Mouse (Mus musculus) kidney, embryonic 16.5 days (tissue): Measurements from ENCODE around the gene Dgki. TPM values are rescaled to one million over a fixed set of nuclear protein-coding genes. Genes with fewer than 3 reads are reported as not detected.

ENCODE experiments used
- ATAC-seq: fragments of 200-750 bp; cut with Nextera tagmentation; 2 replicates; pipeline ENCODE4 v1.8.0; 2017; ENCODE audit warnings: moderate TSS enrichment; ENCODE audit not compliant: low FRiP score, low TSS enrichment
- H3K27ac ChIP-seq: fragments of 300-500 bp; sonication (generic); 2 replicates; pipeline ENCODE4 v1.5.1; 2014; ENCODE audit warnings: low read length
- H3K27me3 ChIP-seq: fragments of 300-500 bp; sonication (generic); 2 replicates; pipeline ENCODE4 v1.6.1; 2014; ENCODE audit warnings: low read length, control low read depth, mixed read lengths; ENCODE audit not compliant: insufficient read depth
- H3K36me3 ChIP-seq: fragments of 300-500 bp; sonication (generic); 2 replicates; pipeline ENCODE4 v1.6.1; 2014; ENCODE audit warnings: low read length, control low read depth, mixed read lengths; ENCODE audit not compliant: insufficient read depth
- H3K4me1 ChIP-seq: fragments of 300-500 bp; sonication (generic); 2 replicates; pipeline ENCODE4 v1.6.1; 2014; ENCODE audit warnings: low read length, control low read depth, mixed read lengths; ENCODE audit not compliant: insufficient read depth
- H3K4me2 ChIP-seq: fragments of 300-500 bp; sonication (generic); replicated peaks from 2 replicates; pipeline ENCODE4 v1.6.1; 2014; ENCODE audit warnings: low read depth, low read length
- H3K4me3 ChIP-seq: fragments of 300-500 bp; sonication (generic); 2 replicates; pipeline ENCODE4 v1.5.1; 2014; ENCODE audit warnings: mild to moderate bottlenecking, low read length
- H3K9ac ChIP-seq: fragments of 300-500 bp; sonication (generic); replicated peaks from 2 replicates; pipeline ENCODE4 v1.6.1; 2014; ENCODE audit warnings: low read length
- H3K9me3 ChIP-seq: fragments of 300-500 bp; sonication (generic); 2 replicates; pipeline ENCODE4 v1.6.1; 2016; ENCODE audit warnings: low read length, control low read depth
- WGBS: fragments of 180-500 bp; shearing (Covaris S2); extraction: QIAGEN DNeasy Blood & Tissue Kit; methylation state at CpG from one replicate; pipeline ENCODE4 v1.1.7; 2014; 5-methylcytosine and 5-hydroxymethylcytosine counted together
- polyA plus RNA-seq: library from polyadenylated mRNA; unstranded; fragments of >200 nt; fragmentation: Nextera tagmentation; extraction: Ambion mirVana; gene quantifications from 2 replicates; pipeline ENCODE4 v1.2.1, GENCODE M21; 2015

The Dgki gene
- polyA plus RNA-seq, 1 experiment from 2014 or later: 0.74 TPM

DNA sequence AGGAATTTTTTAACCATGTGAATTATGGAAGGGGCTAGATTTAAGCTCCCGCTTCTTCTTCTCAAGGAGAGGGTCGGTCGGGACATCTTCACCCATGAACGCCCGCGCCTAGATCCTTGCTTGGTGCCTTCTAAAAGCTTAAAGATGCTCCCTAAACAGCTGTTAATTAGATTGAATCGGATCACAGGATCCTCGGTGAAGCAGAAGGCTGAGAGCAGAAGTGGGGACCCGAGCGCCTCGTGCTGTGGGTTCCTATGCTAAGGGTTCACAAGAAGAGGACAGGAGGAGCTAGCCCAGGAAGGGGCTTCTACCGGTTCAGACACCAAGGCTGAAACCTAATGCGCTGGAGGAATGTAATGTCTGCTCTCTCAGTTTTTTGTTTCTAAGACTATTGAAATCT, 508 bp upstream of the Dgki start:
- H3K9ac ChIP-seq: no peak overlapping the region; the same call in 1 of the 2 replicates
- no peaks in the 10 kb centered on the region; the same call in 1 of the 2 replicates for H3K9me3 ChIP-seq
- H3K27me3 ChIP-seq: peaks cover 48% of the 10 kb centered on the region
- no peak overlapping the region for H3K27ac ChIP-seq
- no peak for ATAC-seq
- H3K4me2 ChIP-seq: peak overlapping the region; percentile 99
- H3K4me3 ChIP-seq: peak overlapping the region; percentile 61; the same call in 1 of the 2 replicates
- peaks cover 18% of the 10 kb centered on the region for H3K4me1 ChIP-seq
- WGBS: 4% methylated on average over 13 of the region's 13 CpGs
- H3K36me3 ChIP-seq: no peaks in the 10 kb centered on the region

GRCm38 (mm10) chr6:37298982-37299381, 1.0 kb downstream of the Dgki start:
- peaks cover 18% of the 10 kb centered on the region for H3K4me1 ChIP-seq
- WGBS: 26% methylated on average over 4 of the region's 4 CpGs
- H3K9ac ChIP-seq: no peak overlapping the region
- peaks cover 48% of the 10 kb centered on the region for H3K27me3 ChIP-seq
- H3K4me2 ChIP-seq: peak overlapping the region; percentile 99
- no peaks in the 10 kb centered on the region for H3K36me3 ChIP-seq
- H3K4me3 ChIP-seq: peak overlapping the region; percentile 61
- no peaks in the 10 kb centered on the region for H3K9me3 ChIP-seq
- H3K27ac ChIP-seq: no peak overlapping the region
- ATAC-seq: 0 out of 2 replicates have a peak, but pooled peaks have one; percentile 25

DNA sequence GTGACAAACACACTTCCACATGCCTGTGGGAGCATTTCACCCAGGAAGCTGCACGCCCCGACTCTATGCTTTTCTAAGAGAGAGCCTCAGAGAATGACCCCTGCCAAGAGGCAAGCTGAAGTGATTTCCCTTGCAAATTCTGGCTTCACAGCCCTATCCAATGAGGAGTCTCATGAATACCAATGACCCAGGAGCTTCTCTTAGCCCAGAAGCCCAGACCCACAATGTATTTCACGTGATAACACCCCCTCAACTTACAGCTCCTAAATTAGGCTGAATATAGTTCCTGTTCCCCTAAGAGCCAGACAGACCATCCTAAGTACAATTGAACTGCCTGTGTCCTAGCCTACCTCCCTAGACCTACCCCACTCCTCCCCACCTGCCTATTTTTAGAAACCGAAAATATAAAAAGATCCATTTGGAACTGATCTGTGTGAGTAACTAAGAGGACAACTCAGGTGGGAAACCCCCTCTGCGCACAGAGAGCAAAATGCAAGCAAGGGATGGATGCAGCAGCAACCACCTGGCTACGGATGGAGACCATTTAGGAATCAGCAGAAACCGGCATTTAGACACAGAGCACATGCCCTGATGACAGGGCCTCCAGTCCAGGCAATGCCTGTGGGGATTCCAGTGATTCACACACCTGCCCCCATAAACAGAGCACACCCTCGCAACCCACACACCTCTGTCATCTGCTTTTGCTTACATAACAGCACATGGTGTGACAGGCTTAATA, 2.1 kb downstream of the Dgki start:
- peaks cover 18% of the 10 kb centered on the region for H3K4me1 ChIP-seq
- WGBS: 57% methylated on average over 8 of the region's 8 CpGs
- ATAC-seq: no peak
- peaks cover 44% of the 10 kb centered on the region for H3K27me3 ChIP-seq
- H3K36me3 ChIP-seq: no peaks in the 10 kb centered on the region
- no peak overlapping the region for H3K9ac ChIP-seq
- H3K9me3 ChIP-seq: no peaks in the 10 kb centered on the region
- H3K4me3 ChIP-seq: no peak overlapping the region
- no peak overlapping the region for H3K27ac ChIP-seq
- no peak overlapping the region for H3K4me2 ChIP-seq

- no peak for ATAC-seq
- H3K9ac ChIP-seq: no peak overlapping the region
- H3K27ac ChIP-seq: no peak overlapping the region
- H3K27me3 ChIP-seq: peaks cover 3% of the 10 kb centered on the region
- H3K9me3 ChIP-seq: no peaks in the 10 kb centered on the region
- no peaks in the 10 kb centered on the region for H3K4me1 ChIP-seq
- H3K4me3 ChIP-seq: no peak overlapping the region
- 77% methylated on average over 2 of the region's 2 CpGs for WGBS
- no peaks in the 10 kb centered on the region for H3K36me3 ChIP-seq
- no peak overlapping the region for H3K4me2 ChIP-seq
Measured at GRCm38 (mm10) chr6:37292068-37292467, 7.9 kb downstream of the Dgki start.

DNA sequence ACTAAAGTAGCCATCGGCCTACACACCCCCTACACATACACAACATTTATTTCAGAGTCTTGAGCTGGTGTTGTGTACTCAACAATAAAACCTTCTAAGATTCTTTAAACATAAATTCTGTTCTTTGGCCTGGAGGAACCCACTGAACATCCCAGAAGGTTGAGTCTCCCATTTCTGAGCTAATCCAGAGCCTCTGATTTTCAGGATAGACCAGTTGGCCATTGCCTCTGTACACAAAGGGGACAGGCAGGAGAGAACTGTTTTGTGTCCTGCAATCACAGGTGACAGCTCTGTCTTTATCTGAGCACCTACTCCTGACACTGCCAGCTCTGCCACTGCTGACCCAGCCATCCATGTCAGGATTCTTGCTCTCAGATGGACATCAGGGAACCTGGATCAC, 8.8 kb downstream of the Dgki start:
- WGBS: 96% methylated on average over 1 of the region's 1 CpGs

GRCm38 (mm10) chr6:37290691-37291090, 9.3 kb downstream of the Dgki start:
- Histone ChIP-seq H3K36me3 (no peaks in the 10 kb centered on the region), H3K4me1 (no peaks in the 10 kb centered on the region), H3K9me3 (no peaks in the 10 kb centered on the region), H3K4me2 (no peak overlapping the region), H3K27me3 (no peaks in the 10 kb centered on the region), H3K27ac (no peak overlapping the region), H3K4me3 (no peak overlapping the region), H3K9ac (no peak overlapping the region)
- WGBS: 92% methylated on average over 3 of the region's 3 CpGs
- no peak for ATAC-seq

More for the DNA sequence above, 8.8 kb downstream of the Dgki start:
- Histone ChIP-seq H3K27ac (no peak overlapping the region), H3K4me1 (no peaks in the 10 kb centered on the region), H3K4me3 (no peak overlapping the region), H3K4me2 (no peak overlapping the region), H3K9me3 (no peaks in the 10 kb centered on the region), H3K9ac (no peak overlapping the region), H3K36me3 (no peaks in the 10 kb centered on the region), H3K27me3 (no peaks in the 10 kb centered on the region)
- no peak for ATAC-seq

DNA sequence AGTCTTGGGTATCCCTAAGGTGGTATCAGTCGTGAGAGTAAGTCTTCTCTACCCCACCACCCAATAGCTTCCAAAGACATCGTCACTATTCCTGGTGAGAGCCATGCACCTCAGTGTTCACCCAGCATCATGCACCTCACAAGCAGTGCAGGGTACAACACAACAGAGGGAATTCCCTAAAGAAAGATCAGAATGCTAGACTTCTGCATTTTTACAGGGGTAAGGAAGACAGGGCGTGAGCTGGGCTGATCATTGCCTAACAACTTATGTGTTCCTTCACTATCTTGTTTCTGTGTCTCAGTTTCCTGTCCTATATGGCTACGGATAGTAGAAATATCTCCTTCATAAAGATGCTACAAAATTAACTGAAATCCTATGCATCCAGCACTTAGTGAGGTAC, 13.8 kb downstream of the Dgki start:
- Histone ChIP-seq H3K27me3 (no peaks in the 10 kb centered on the region), H3K4me3 (no peak overlapping the region), H3K4me2 (no peak overlapping the region), H3K27ac (no peak overlapping the region), H3K4me1 (no peaks in the 10 kb centered on the region), H3K9me3 (no peaks in the 10 kb centered on the region), H3K9ac (no peak overlapping the region), H3K36me3 (no peaks in the 10 kb centered on the region)
- 90% methylated on average over 4 of the region's 4 CpGs for WGBS
- no peak for ATAC-seq

DNA sequence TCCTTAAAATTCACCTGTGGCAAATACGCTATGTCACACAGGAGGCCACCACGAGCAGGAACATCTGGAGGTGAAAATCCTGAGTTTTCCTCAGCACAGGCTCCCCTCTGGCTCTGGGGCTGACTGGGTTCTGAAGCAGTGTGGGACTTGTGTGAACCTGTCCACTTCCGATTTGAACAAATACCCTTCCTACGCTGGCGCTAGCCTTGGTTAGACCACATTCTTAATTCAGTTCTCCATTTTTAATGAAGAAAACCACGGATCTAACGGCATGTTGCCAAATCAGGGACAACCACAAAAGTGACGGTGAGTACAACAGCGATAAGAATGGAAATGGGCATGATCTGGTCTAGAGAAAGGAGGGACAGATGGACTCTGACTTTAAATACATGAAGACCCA, 15.1 kb downstream of the Dgki start:
- Histone ChIP-seq H3K9me3 (no peaks in the 10 kb centered on the region), H3K36me3 (no peaks in the 10 kb centered on the region), H3K4me1 (no peaks in the 10 kb centered on the region), H3K4me2 (no peak overlapping the region), H3K9ac (no peak overlapping the region), H3K27ac (no peak overlapping the region), H3K4me3 (no peak overlapping the region), H3K27me3 (no peaks in the 10 kb centered on the region)
- WGBS: 93% methylated on average over 9 of the region's 9 CpGs
- no peak for ATAC-seq

DNA sequence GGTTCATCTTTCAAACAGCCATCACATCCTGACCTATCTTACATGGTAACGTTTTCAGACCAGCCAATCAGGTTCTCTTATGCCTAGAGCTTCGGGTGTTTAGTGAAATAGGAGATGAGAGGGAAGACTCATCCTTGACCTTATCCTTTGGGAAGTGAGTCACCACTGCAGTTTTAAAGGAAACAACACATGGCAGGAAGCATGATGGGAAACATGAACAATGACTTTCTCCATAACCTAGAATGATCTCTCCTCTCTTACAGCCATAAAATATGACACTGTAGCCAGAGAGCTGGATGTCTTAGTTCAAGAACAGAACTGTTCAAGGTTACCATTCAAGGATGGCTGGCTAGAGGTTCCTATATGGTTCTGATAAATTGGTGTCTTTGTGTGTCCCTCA, 16.6 kb downstream of the Dgki start:
- ATAC-seq: no peak
- no peaks in the 10 kb centered on the region for H3K9me3 ChIP-seq
- no peaks in the 10 kb centered on the region for H3K4me1 ChIP-seq
- no peak overlapping the region for H3K27ac ChIP-seq
- H3K27me3 ChIP-seq: no peaks in the 10 kb centered on the region
- WGBS: 24% methylated on average over 2 of the region's 2 CpGs
- H3K4me3 ChIP-seq: no peak overlapping the region
- no peaks in the 10 kb centered on the region for H3K36me3 ChIP-seq
- H3K9ac ChIP-seq: no peak overlapping the region
- H3K4me2 ChIP-seq: no peak overlapping the region

GRCm38 (mm10) chr6:37282659-37283058, 17.3 kb downstream of the Dgki start:
- Histone ChIP-seq H3K27me3 (no peaks in the 10 kb centered on the region), H3K4me2 (no peak overlapping the region), H3K27ac (no peak overlapping the region), H3K4me1 (no peaks in the 10 kb centered on the region), H3K36me3 (no peaks in the 10 kb centered on the region), H3K4me3 (no peak overlapping the region), H3K9me3 (no peaks in the 10 kb centered on the region), H3K9ac (no peak overlapping the region)
- no peak for ATAC-seq
- 75% methylated on average over 1 of the region's 1 CpGs for WGBS
